Mouse (Mus musculus): ENCODE results near the gene Xpnpep1.
A peak's percentile ranks its signal among the peaks of the same experiment; 100 is the strongest.

Xpnpep1 gene

DNA sequence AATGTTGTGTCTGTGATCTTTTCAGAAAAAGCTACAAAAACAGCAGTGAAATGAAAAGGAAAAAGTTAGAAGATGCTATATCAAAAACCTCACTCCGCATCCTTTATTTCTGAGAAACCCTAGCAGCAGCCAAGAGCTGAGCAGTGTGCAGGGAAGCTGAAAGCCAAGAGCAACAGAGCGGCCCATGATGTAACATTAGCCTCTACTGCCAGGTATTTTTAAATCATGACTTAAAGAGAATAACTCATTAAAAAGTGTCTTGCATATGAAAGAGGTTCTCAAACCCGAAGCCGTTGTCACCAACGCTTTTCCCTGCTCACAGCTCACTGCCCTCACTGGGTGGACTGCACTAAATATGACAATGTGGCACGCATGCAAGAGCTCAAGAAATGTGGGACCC is 9.7 kb downstream of the Xpnpep1 start:
- no peak for DNase-seq (ENCODE audit: low spot score in 2 of 2)

DNA sequence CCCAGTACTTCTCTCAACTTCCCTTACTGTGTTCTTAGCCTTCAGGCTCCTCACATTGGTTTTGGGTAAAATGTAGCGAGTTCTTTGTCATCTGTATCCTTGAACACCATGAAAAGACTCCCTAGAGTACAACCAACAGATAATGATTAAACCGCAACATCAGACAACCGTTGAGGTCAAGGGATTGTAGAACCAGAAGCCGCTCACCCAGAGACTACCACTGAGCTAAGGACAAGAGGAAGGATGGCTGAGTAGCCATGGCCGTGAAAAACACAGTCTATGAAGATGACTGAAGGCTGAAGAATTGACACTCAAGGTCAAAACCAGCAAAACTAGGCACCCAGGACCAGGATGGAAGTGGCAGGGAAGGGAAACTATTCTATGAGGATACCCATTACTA is 10.3 kb downstream of the Xpnpep1 start:
- DNase-seq (ENCODE audit: low spot score in 2 of 2), result no peak

DNA sequence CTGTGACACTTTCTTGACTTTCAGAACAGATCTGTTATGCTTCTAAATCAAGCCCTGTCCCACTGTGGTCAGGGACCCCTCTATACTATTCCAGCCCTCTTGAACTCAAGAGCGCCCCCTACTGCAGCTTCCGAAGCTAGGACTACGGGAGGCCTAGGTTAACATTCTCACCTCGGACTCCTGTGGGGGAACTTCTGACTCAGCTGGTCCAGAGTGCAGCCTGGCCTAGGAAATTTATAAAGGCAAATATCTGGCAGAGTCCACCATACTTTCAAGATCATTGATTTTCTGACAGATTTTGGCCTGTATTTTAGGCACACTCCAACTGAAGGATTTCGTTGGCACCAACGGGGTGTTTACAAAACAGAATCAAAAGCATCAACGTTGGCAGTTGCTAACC is 11.0 kb downstream of the Xpnpep1 start:
- no peak for DNase-seq (ENCODE audit: low spot score in 2 of 2)

DNA sequence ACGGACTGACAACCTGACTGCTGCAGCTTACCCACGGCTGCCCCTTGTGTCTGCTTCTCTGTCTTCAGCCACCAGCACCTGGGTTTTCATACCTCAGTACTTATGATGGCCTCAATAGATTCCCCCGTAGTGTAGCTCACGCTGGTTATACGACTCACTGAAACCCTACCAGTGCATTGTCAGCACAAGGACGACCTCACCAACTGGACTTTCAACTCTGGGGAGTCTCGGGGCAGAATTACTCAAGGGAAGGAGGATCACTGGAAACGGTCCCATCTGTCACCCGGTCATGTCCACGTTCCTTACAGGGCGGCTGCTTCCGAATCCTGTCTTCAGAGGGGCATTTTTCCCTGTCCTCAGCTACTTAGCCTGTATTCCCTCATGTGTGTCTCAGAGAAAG is 11.8 kb downstream of the Xpnpep1 start:
- DNase-seq (ENCODE audit: low spot score in 2 of 2), result no peak

DNA sequence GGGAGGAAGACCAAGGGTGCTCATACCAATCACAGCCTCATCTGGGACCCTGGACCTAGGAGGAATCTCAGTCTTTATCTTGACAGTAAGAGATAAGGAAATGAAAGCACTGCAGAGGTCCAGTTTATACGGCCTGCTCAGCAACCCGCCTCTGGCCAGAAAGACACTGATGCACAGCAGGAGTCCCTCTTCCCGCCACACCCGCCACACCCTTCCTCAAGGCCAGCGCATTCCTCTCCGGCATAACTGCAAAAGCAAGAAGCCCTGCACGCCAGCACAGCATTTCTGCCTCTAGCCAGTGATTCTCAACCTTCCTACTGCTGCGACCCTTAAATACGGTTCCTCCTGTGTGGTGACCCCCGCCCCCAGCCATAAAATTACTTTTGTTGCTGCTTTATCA is 16.8 kb downstream of the Xpnpep1 start:
- DNase-seq (ENCODE audit: low spot score in 2 of 2), result no peak

DNA sequence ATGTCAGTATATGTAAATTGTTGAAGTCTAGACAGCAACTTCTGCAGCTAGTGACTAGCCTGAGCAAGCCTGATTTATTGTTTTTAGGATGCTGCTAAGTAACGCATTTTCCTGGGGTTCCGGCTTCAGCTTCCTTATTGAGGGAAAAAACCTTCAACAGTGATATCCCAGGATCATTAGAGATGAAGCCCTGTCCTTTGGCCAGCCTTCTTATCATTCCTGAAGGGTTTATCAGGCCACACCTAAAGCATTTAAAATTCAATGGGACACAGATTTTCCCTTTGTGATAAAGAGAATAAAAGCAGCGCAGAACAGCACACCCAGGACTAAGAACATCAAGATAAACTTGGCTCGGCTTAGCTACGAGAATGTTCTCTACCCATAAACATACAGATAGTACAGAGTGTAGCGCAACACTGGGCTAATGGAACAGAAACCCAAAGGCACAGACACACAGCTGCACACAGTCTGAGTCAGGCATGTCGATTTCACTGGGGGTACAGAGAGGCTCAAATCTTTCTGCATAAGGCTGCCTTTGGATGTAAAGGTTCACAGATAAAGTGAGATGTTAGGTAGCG is 17.9 kb downstream of the Xpnpep1 start:
- DNase-seq (ENCODE audit: low spot score in 2 of 2), result no peak

DNA sequence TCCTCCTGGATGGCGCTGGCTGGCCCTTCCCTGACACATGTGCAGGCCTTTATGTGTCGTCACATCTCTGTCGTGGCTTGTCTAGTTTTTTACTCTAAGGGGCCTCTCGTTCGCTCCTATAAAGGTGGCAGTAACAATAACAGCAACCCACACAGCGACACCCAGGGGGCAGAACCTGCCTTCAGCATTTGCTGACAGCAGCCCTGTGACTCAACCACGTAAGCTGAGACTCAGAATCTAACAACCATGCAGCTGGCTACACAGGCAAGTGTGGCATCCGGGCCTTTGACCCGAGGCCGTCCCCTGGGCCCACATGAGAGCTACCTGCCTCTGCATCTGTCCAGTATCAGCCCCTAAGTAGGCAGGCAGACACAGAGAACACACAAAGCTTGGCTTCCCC is 18.5 kb downstream of the Xpnpep1 start:
- no peak for DNase-seq (ENCODE audit: low spot score in 2 of 2)

DNA sequence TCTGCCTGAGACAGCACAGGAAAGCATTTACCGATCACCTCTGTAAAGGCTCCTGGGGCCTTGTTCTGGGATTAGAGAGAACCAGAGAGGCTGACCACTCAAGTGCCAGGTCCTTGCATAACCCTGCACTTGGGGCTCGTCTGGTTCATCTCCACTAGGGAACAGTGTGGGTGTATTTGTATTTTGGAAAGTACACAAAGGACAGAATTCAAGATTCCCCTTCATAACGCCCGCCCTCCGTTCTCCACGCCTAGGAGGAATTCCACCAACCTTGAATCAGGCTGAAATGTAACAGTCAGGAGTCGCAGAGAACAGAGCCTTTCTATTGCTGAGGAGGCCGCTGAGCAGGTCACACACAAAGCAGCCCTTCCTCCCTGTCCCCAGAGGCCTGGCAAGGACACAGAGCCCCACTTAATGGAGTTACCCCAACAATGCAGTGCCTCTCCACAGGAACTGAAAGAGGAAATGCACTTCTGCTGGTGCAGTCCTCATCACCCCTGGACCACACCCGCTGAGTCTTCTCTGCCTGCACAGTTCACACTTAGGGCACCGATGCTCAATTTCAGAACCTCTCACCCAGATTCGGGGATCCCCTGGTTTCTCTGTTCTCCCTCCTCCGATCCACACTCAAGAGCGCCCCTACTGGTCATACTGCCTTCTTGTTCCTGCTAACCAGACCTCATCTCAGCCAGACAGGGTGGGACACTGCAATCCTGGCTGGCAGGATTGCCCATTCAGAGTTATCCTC is 20.1 kb downstream of the Xpnpep1 start:
- DNase-seq (ENCODE audit: low spot score in 2 of 2), result peak; percentile 74 to 89

DNA sequence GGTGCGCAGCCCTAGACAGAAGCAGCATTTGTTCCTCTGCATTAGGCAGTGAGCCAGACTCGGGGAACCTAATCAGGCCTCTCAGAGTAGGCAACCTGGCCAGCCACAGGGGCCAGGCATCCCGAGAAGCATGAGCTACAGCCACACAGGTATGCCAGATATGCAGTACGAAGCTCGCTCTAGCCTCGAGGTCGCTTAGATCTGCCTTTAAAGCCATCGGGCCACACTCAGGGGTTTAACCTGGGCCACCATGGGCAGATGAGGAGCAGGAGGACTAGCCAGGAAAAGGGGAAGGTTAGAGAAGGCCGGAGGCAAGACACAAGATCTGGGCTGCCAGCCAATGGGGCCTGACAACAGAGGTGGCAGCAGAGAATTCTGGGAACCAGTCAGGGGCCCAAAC is 22.1 kb downstream of the Xpnpep1 start:
- no peak for DNase-seq (ENCODE audit: low spot score in 2 of 2)

DNA sequence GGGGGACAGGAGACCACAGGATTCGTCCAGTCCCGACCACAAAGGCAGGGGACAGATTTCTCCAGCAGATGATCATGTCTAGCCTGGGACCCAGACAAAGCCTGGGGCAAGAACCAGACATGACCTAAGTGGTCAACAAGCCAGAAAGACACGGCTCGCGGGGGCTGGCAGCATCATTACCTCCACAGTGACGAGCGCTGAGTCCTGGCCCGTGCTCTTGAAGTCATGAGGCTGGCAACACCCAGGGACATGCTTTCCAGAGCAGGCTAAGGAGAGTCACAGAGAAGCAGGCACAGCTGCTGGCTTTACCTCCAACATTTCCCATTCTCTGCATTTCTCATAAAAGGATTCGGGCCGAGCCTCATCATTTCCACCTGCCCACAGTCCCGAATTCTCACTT is 22.8 kb downstream of the Xpnpep1 start:
- DNase-seq (ENCODE audit: low spot score in 2 of 2), result no peak

DNA sequence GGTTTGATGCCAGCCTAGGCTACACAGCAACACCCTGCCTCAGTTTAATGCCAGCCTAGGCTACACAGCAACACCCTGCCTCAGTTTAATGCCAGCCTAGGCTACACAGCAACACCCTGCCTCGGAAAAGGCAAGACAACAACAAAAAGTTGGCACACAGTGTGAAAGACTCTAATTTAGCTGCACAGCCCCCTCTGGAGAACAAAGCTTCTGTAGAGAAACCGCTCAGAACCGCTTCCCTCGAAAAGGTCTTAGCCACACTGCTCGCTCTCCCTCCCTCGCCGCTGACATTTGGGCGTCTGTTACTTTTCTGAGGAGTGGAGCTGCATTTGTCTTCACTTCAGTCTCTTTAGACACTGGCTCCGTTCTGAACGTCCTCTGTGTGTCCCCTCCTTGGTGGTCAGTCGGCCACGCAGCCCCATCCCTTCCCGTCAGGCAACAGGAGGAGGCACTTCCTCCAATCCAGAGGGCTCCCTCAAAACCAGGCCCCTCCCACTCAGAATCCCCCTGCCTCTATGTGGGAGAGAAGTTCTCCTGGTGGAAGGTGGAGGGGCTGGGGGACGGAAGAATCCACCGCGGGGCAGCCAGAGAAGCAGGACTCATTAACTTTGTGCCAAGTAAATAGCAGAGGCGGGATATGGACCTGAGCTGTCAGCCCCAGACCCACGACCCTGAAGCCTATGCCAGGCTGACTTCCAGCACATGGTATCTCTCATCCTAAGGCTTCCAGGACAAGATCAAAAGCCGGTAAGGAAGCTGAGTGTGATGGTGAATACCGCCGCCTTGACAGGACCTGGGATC is 24.9 kb downstream of the Xpnpep1 start:
- DNase-seq (ENCODE audit: low spot score in 2 of 2), result no peak

DNA sequence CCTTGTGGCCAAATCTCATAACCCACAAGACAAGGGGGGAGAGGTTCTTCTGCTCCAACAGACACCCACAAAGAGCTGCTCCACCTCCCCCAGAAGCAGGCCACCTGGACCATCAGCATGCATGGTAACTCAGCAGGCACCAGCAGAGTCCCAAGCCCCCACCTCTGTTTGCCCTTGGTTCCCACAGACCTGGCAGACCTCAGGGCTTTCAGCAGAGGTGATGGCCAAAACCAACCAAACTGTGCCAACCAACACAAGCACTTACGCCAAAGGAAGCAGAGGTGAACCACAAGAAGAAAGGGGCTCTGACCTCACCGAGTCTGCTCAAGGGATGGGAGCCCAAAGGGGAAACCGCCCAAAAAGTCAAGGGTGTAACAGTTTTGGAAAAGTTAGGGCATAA is 26.3 kb downstream of the Xpnpep1 start:
- DNase-seq (ENCODE audit: low spot score in 2 of 2), result no peak

DNA sequence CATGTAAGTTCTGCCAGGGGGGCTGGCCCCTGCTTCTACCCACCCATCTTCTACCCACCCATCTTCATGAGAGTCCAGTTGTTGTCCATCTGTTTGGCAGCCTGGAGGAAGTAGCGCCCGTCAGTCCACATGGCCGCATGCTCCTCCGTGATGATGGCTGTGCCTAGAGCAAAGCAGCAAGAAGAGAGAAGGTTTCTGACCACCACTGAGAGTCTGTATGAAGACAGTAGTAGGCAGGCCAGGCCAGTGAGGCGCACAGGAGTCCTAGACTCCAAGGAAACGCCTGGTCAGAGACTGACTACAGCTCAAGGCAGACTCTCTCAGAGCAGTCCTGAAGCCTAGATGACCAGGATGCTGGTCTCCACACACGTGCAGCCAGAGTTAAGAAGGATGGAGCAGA is 26.7 kb downstream of the Xpnpep1 start:
- DNase-seq (ENCODE audit: low spot score in 2 of 2), result no peak

DNA sequence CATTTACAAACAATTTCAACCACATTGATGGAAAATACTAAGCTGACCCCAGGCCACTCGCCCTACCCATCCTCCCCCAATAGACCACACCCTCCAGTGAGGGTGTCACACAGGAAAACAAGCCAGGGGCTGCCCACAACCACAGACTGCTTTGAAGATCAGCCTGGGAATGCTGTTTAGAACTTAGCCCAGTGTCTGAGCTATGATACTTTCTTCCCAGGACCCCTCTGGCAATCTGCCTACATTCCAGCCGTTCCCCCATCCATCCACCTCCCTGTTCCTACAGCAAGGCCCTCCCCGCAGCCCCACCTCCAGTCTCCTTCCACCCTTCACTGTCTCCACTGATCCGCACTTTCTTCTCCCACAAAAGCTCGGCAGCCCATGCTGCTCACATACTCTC is 29.1 kb downstream of the Xpnpep1 start:
- no peak for DNase-seq (ENCODE audit: low spot score in 2 of 2)

DNA sequence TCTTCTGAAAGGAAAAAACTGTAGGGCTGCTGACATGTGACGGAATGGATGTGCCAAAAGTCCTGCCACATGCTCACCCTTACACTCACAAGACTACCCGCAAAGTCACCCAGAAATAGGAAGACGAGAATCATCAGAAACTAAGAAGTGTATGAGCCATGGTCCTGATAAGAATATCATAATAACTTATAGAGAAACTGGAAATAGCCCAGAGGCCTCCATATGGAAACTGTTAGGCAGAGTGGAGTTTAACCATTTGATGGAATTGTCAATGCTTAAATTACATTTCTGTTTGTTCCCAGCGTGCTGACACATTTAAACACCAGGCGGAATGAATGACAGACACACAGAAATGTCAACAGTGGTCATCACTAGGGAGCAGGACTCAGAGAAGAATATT is 31.1 kb downstream of the Xpnpep1 start:
- DNase-seq (ENCODE audit: low spot score in 2 of 2), result no peak

DNA sequence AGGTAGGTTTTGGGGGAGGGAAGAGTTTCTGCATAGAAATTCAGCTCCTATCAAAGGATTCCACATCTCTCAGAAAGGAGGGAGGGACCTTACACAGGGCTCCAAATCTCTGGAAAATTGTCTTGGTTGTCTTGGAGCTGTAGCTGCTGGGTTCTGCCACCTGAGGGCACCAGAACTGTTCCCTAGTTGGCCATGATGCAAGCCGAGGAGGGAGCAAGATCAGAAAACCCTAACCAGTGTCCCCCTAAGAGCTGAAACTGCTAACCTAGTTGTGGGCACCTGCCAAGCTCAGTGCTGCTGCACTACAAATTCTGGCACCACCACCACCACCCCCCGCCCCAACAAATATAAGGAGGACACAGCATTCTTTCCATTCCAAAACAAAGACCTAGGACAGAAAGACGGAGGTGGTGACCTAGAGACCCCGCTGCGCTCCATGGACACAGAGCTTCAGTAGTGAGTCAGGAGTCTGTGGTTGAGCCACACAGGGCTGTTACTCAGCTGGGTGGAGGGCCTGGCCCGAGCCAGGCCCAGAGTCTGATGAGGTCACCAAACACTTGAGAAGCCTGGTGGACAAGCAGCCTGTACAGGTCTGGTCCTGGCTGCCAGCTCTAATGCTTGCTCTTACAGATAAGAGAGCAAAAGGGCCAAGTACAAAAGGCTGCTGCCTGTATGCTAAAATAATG is 31.9 kb downstream of the Xpnpep1 start:
- DNase-seq (ENCODE audit: low spot score in 2 of 2), result no peak

DNA sequence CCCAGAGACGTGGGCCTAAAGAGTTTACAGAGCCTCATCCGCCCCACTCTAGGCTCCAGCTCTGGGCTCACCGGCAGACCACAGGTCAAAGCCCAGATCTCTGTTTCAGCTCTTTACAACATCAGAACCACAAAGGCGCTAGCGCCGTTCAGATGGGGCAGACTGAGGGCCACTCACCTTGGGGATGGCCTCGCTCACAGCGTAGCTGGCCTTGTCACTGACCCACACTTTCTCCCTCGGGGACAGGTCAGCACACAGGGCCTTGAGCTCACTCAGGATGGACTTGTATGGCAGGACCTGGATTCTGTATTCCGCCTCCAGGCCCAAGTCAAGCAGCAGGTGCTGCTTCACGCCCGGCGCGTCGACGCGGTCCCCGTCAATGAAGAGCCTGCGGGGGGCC is 34.0 kb downstream of the Xpnpep1 start:
- no peak for DNase-seq (ENCODE audit: low spot score in 2 of 2)

DNA sequence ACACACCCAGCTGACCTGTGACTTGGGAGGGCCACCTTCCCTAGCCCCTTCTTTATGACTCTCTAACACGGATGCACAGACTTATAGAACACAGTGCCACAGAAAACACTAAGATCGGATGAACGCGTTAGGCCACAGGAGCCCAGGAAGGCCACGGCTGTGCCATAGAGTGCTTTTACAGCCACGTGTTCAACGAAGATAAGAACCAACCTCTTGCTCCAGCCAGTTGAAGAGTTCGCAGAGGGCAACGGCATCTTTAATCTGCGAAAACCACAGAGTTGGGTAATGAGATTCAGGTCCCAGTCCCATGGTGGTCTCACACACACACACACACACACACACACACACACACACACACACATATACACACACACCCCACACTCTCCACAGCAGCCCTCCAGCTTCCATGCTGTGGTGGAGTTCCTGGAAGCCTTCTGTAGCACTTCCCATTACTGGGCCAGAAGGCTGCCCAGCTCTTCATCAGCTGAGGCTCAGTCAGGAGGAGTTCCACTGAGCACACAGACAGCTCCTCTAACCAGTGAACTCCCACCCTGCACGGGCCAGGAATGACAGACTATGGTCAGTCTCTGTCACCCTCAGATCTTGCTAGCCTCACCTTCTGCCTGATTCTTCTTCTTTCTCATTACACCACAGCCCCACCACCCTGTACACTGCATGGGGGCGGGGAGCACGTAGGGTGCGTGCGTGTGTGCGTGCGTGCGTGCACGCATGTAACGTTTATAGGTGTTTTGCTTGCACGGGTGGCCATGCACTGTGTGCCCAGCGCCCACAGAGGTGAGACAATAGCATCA is 36.3 kb downstream of the Xpnpep1 start:
- peak in 1 of 2 experiments; percentile 44 for DNase-seq (ENCODE audit: low spot score in 2 of 2)

DNA sequence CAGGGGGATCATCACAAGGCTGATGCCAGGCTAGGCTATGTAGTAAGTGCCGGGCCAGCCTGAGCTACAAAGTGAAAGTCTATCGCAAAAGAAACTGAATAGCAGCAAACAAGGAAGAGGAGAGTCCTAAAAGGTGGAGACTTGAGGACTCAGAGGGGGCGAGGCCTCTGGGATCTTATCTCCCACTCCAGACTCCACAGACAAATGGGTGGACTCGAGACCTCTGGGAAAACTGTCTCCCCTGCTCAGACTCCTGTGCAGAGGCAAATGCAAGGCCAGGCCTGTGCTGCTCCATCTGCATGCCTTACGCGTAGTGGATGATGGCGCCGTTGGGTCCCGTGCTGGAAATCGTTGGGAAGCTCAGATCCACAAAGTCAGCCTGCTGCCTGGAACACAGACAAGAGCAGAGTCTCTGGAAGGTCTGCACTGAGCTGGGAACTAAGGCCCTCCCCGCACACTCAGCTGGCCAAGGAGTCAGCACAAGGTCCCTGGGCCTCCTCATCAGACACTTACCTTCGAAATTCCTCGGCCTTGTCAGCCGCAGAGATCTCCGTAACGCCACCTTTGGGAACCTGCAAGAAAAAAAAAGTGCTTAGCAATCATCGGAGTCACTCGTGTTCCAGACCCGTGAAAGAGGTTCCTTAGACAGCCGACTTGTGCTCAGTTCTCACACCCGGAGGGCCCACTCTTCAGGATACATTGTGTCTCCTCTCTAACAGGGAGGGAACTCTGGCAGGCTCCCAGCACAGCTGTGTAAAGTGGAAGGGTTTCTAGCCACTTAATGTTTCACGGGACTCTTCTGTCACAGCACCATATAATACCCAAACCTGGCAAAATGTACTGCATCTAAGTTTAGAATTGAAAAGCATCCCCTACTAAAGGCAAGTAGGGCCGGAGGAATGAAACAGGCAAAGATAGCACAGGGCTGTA is 37.6 kb downstream of the Xpnpep1 start:
- DNase-seq (ENCODE audit: low spot score in 2 of 2), result no peak

DNA sequence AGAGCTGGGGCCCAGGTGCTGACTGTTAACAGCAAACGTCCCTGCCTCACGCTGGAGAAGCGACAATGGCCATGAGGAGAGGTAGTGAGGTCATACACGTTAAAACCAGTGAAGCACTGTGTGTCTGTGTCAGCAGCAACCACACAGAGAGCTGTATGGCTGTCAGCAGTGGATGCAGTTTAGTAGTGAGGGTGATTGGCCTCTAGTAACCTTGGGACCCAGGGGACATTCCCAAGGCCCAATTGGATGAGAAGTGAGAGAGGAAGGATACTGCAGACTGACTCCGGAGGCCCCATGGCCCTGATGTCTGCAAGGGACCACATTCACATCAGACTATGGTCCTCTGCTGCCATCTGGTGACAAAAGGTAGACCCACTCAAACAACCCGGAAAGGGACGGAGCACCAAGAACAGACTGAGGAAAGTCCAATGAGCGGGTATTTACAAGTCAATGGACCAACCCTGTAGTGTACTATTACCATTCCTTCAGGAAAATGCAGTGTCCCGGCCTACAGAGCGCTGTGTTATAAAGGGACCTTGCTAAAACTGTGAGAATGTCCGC is 47.1 kb downstream of the Xpnpep1 start:
- no peak for DNase-seq (ENCODE audit: low spot score in 2 of 2)
